In the genomic region with DNA sequence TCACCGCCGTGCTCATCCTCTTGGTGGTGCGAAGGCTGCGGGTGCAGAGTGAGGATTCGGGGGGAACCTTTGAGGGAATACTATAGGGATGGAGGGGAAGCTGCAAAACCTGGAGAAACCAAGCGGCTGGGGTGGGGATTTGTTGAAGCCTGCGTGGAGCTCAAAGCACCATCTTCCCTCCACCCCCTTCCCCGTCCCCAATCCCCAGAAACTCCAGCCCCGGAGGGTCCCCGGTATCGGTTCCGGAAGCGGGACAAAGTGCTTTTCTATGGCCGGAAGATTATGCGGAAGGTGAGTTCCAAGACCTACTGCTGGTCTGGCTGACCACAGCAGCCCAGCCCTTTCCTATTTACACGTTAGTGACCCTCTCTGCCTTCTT, we compare ENCODE assay signal across 8 mouse cellular contexts. TPM values are rescaled to one million over a fixed set of nuclear protein-coding genes. Genes with fewer than 3 reads are reported as not detected.
DNase-seq lines count a peak whose midpoint lies in the region; ATAC-seq and TF ChIP-seq lines count a peak whose summit lies in the region.

No protein-coding gene starts in this region.

- H3K4me3 ChIP-seq in embryonic facial prominence, embryonic 10.5 days, result peak overlapping the region; percentile 70
- peak overlapping the region; percentile 49 for H3K4me3 ChIP-seq in hindbrain, embryonic 11.5 days (ENCODE audit: low read depth, low read length)
- peak overlapping the region; percentile 79 to 84 for H3K4me3 ChIP-seq in liver, embryonic 14.5 days (ENCODE audit: insufficient read depth in 1 of 2, low read depth in 2 of 2, low read length in 2 of 2)
- peak overlapping the region; percentile 50 for H3K4me3 ChIP-seq in neural tube, embryonic 14.5 days (ENCODE audit: low read depth, low read length)

- ATAC-seq in hindbrain, embryonic 11.5 days (ENCODE audit: low FRiP score), result 0 out of 2 replicates have a peak, but pooled peaks have one; percentile 0
- no peak for ATAC-seq in liver, embryonic 14.5 days (ENCODE audit: insufficient read depth)
- ATAC-seq in neural tube, embryonic 14.5 days (ENCODE audit: low read depth), result no peak

- H3K36me3 ChIP-seq in embryonic facial prominence, embryonic 10.5 days (replicated peaks), result peaks cover 35% of the 10 kb centered on the region
- H3K36me3 ChIP-seq in hindbrain, embryonic 11.5 days (ENCODE audit: control insufficient read depth, insufficient read depth, low read length), result 0 out of 2 replicates have a peak, but pooled peaks cover 1% of the 10 kb centered on the region
- no peaks in the 10 kb centered on the region; the same call in none of the 2 replicates for H3K36me3 ChIP-seq in liver, embryonic 14.5 days (replicated peaks; ENCODE audit: control insufficient read depth, insufficient read depth, low read depth)
- 0 out of 2 replicates have a peak, but pooled peaks cover 10% of the 10 kb centered on the region for H3K36me3 ChIP-seq in neural tube, embryonic 14.5 days (ENCODE audit: control insufficient read depth, insufficient read depth, low read length)

- no peak for TF ChIP-seq CTCF in liver, embryonic 14.5 days (IDR thresholded peaks at IDR 0.05; ENCODE audit: low read depth)

- intact Hi-C loops in heart, postnatal 25 days (cut with DNase I), result loop anchor here (5.0 to 10.0 kb wide), 2 partner anchors 52 to 105 kb away; a partner anchor contains a TSS

- no peaks in the 10 kb centered on the region for H3K9me3 ChIP-seq in embryonic facial prominence, embryonic 10.5 days
- H3K9me3 ChIP-seq in hindbrain, embryonic 11.5 days (ENCODE audit: control insufficient read depth, low read length), result no peaks in the 10 kb centered on the region
- no peaks in the 10 kb centered on the region for H3K9me3 ChIP-seq in liver, embryonic 14.5 days (ENCODE audit: control insufficient read depth, low read length)
- H3K9me3 ChIP-seq in neural tube, embryonic 14.5 days (ENCODE audit: control insufficient read depth, low read length), result no peaks in the 10 kb centered on the region

- no peak for TF ChIP-seq EP300 in liver, embryonic 14.5 days (IDR thresholded peaks at IDR 0.05; ENCODE audit: low read depth)

- H3K4me2 ChIP-seq in hindbrain, embryonic 11.5 days (replicated peaks; ENCODE audit: low read depth, low read length), result peak overlapping the region; percentile 84
- H3K4me2 ChIP-seq in liver, embryonic 14.5 days (ENCODE audit: low read depth), result peak overlapping the region; percentile 100
- H3K4me2 ChIP-seq in neural tube, embryonic 14.5 days (ENCODE audit: low read depth, low read length), result peak overlapping the region; percentile 90

- peak overlapping the region; percentile 81 for H3K27ac ChIP-seq in embryonic facial prominence, embryonic 10.5 days (replicated peaks)
- H3K27ac ChIP-seq in hindbrain, embryonic 11.5 days (ENCODE audit: low read depth, low read length), result no peak overlapping the region
- peak overlapping the region; percentile 24 for H3K27ac ChIP-seq in liver, embryonic 14.5 days
- no peak overlapping the region for H3K27ac ChIP-seq in neural tube, embryonic 14.5 days (ENCODE audit: low read depth, low read length)

- H3K4me1 ChIP-seq in embryonic facial prominence, embryonic 10.5 days, result peaks cover 22% of the 10 kb centered on the region
- 0 out of 2 replicates have a peak, but pooled peaks cover 2% of the 10 kb centered on the region for H3K4me1 ChIP-seq in hindbrain, embryonic 11.5 days (replicated peaks; ENCODE audit: control insufficient read depth, insufficient read depth, low read length)
- H3K4me1 ChIP-seq in liver, embryonic 14.5 days (replicated peaks; ENCODE audit: control insufficient read depth in 2 of 2, insufficient read depth in 2 of 2, low read length in 1 of 2), result peaks cover 34% of the 10 kb centered on the region in 2 experiments
- no peaks in the 10 kb centered on the region for H3K4me1 ChIP-seq in neural tube, embryonic 14.5 days (ENCODE audit: control insufficient read depth, insufficient read depth, low read length)

- 10% methylated on average over 16 of the region's 16 CpGs for WGBS in embryonic facial prominence, embryonic 10.5 days
- WGBS in hindbrain, embryonic 11.5 days, result 8% methylated on average over 16 of the region's 16 CpGs
- WGBS in liver, embryonic 14.5 days (ENCODE audit: insufficient replicate concordance), result 3% methylated on average over 16 of the region's 16 CpGs
- 8% methylated on average over 16 of the region's 16 CpGs for WGBS in neural tube, embryonic 14.5 days

- peak; percentile 49 to 53 for DNase-seq in heart, adult 18-20 months
- DNase-seq in heart, postnatal 25 days (ENCODE audit: low spot score), result no peak
- no peak for DNase-seq in embryonic facial prominence, embryonic 10.5 days (ENCODE audit: low spot score)
- no peak for DNase-seq in hindbrain, embryonic 11.5 days (ENCODE audit: low spot score)
- no peak for DNase-seq in liver, embryonic 14.5 days (ENCODE audit: low read depth in 3 of 3, low spot score in 3 of 3)
- no peak for DNase-seq in thymus, postnatal 10 days (ENCODE audit: low spot score in 2 of 2)
- DNase-seq in urinary bladder, postnatal 14 days (ENCODE audit: low spot score), result no peak

- no peaks in the 10 kb centered on the region for H3K27me3 ChIP-seq in embryonic facial prominence, embryonic 10.5 days (replicated peaks; ENCODE audit: low read depth, poor library complexity, severe bottlenecking)
- H3K27me3 ChIP-seq in hindbrain, embryonic 11.5 days (ENCODE audit: control insufficient read depth, insufficient read depth, low read length), result no peaks in the 10 kb centered on the region
- no peaks in the 10 kb centered on the region for H3K27me3 ChIP-seq in liver, embryonic 14.5 days (ENCODE audit: control insufficient read depth, insufficient read depth, low read length)
- no peaks in the 10 kb centered on the region for H3K27me3 ChIP-seq in neural tube, embryonic 14.5 days (ENCODE audit: control insufficient read depth, insufficient read depth, low read length)

- H3K9ac ChIP-seq in hindbrain, embryonic 11.5 days (ENCODE audit: low read depth, low read length), result peak overlapping the region; percentile 48; the same call in 1 of the 2 replicates
- peak overlapping the region; percentile 77 for H3K9ac ChIP-seq in liver, embryonic 14.5 days (replicated peaks)
- peak overlapping the region; percentile 48 for H3K9ac ChIP-seq in neural tube, embryonic 14.5 days (replicated peaks; ENCODE audit: low read depth, low read length)

RNA-seq across cellular contexts. Expression of a gene that starts 1.9 kb away (rescaled TPM):
- total RNA-seq in heart, adult 18-20 months (2021), result 10 to 100 TPM in 1 of 2 experiments, 1 to 10 TPM in 1; 8.1 to 10.2 TPM
- 10 to 100 TPM; 10.6 to 11.9 TPM for total RNA-seq in heart, postnatal 25 days (2021)
- 20.7 and 24.8 TPM in 2 replicates for polyA plus RNA-seq in embryonic facial prominence, embryonic 10.5 days (2016; fragmentation: Nextera tagmentation; extraction: Ambion mirVana)
- 17.4 and 19.9 TPM in 2 replicates for polyA plus RNA-seq in hindbrain, embryonic 11.5 days (2014; fragmentation: Nextera tagmentation; extraction: Ambion mirVana)
- polyA plus RNA-seq in liver, embryonic 14.5 days (2012; rRNA removed), result 12.1 and 14.2 TPM in 2 replicates
- polyA plus RNA-seq in liver, embryonic 14.5 days (2014; fragmentation: Nextera tagmentation; extraction: Ambion mirVana), result 6.5 and 9.6 TPM in 2 replicates
- polyA plus RNA-seq in neural tube, embryonic 14.5 days (2014; fragmentation: Nextera tagmentation; extraction: Ambion mirVana), result 33.5 and 38.0 TPM in 2 replicates

RNA-seq across cellular contexts. Expression of a gene that starts 16.8 kb away (rescaled TPM):
- total RNA-seq in heart, adult 18-20 months (2021), result 10 to 100 TPM; 17.8 to 21.0 TPM
- 10 to 100 TPM; 18.5 to 22.0 TPM for total RNA-seq in heart, postnatal 25 days (2021)
- 63.2 and 65.0 TPM in 2 replicates for polyA plus RNA-seq in embryonic facial prominence, embryonic 10.5 days (2016; fragmentation: Nextera tagmentation; extraction: Ambion mirVana)
- polyA plus RNA-seq in hindbrain, embryonic 11.5 days (2014; fragmentation: Nextera tagmentation; extraction: Ambion mirVana), result 36.8 and 49.5 TPM in 2 replicates
- 26.1 and 31.6 TPM in 2 replicates for polyA plus RNA-seq in liver, embryonic 14.5 days (2012; rRNA removed)
- 12.6 and 13.8 TPM in 2 replicates for polyA plus RNA-seq in liver, embryonic 14.5 days (2014; fragmentation: Nextera tagmentation; extraction: Ambion mirVana)
- polyA plus RNA-seq in neural tube, embryonic 14.5 days (2014; fragmentation: Nextera tagmentation; extraction: Ambion mirVana), result 64.9 and 86.5 TPM in 2 replicates

RNA-seq across cellular contexts. Expression of a gene that starts 24.2 kb away (rescaled TPM):
- 10 to 100 TPM; 29.4 to 30.5 TPM for total RNA-seq in heart, adult 18-20 months (2021)
- 10 to 100 TPM; 27.2 to 28.6 TPM for total RNA-seq in heart, postnatal 25 days (2021)
- polyA plus RNA-seq in embryonic facial prominence, embryonic 10.5 days (2016; fragmentation: Nextera tagmentation; extraction: Ambion mirVana), result 68.4 and 70.8 TPM in 2 replicates
- polyA plus RNA-seq in hindbrain, embryonic 11.5 days (2014; fragmentation: Nextera tagmentation; extraction: Ambion mirVana), result 31.2 and 39.3 TPM in 2 replicates
- 4.8 and 6.8 TPM in 2 replicates for polyA plus RNA-seq in liver, embryonic 14.5 days (2012; rRNA removed)
- polyA plus RNA-seq in liver, embryonic 14.5 days (2014; fragmentation: Nextera tagmentation; extraction: Ambion mirVana), result 1.7 and 2.0 TPM in 2 replicates
- 26.4 and 43.5 TPM in 2 replicates for polyA plus RNA-seq in neural tube, embryonic 14.5 days (2014; fragmentation: Nextera tagmentation; extraction: Ambion mirVana)

RNA-seq across cellular contexts. Expression of a gene that starts 46.4 kb away (rescaled TPM):
- not detected for total RNA-seq in heart, adult 18-20 months (2021)
- total RNA-seq in heart, postnatal 25 days (2021), result not detected
- 0.10 TPM in 1 of 2 replicates, not detected in the other for polyA plus RNA-seq in embryonic facial prominence, embryonic 10.5 days (2016; fragmentation: Nextera tagmentation; extraction: Ambion mirVana)
- polyA plus RNA-seq in hindbrain, embryonic 11.5 days (2014; fragmentation: Nextera tagmentation; extraction: Ambion mirVana), result not detected in 2 replicates
- 0.05 TPM in 1 of 2 replicates, not detected in the other for polyA plus RNA-seq in liver, embryonic 14.5 days (2012; rRNA removed)
- polyA plus RNA-seq in liver, embryonic 14.5 days (2014; fragmentation: Nextera tagmentation; extraction: Ambion mirVana), result 0.10 TPM in 1 of 2 replicates, not detected in the other
- polyA plus RNA-seq in neural tube, embryonic 14.5 days (2014; fragmentation: Nextera tagmentation; extraction: Ambion mirVana), result 0.35 and 0.66 TPM in 2 replicates

RNA-seq across cellular contexts. Expression of a gene that starts 49.6 kb away (rescaled TPM):
- 1 to 10 TPM; 3.6 to 4.2 TPM for total RNA-seq in heart, adult 18-20 months (2021)
- total RNA-seq in heart, postnatal 25 days (2021), result 1 to 10 TPM; 3.2 to 3.4 TPM
- polyA plus RNA-seq in embryonic facial prominence, embryonic 10.5 days (2016; fragmentation: Nextera tagmentation; extraction: Ambion mirVana), result 4.1 and 4.8 TPM in 2 replicates
- 2.4 and 3.1 TPM in 2 replicates for polyA plus RNA-seq in hindbrain, embryonic 11.5 days (2014; fragmentation: Nextera tagmentation; extraction: Ambion mirVana)
- polyA plus RNA-seq in liver, embryonic 14.5 days (2012; rRNA removed), result 2.5 and 3.1 TPM in 2 replicates
- 2.7 and 3.5 TPM in 2 replicates for polyA plus RNA-seq in liver, embryonic 14.5 days (2014; fragmentation: Nextera tagmentation; extraction: Ambion mirVana)
- 2.6 TPM in 2 replicates for polyA plus RNA-seq in neural tube, embryonic 14.5 days (2014; fragmentation: Nextera tagmentation; extraction: Ambion mirVana)

Comparison
In these comparisons a context has a peak if more than half of its experiments do, and no peak if none do; other contexts are left out.
1. DNase-seq: peak in heart, adult 18-20 months (2 of 2); none in heart, postnatal 25 days (single experiment), embryonic facial prominence, embryonic 10.5 days (single experiment), hindbrain, embryonic 11.5 days (single experiment), liver, embryonic 14.5 days (0 of 3), thymus, postnatal 10 days (0 of 2) and urinary bladder, postnatal 14 days (single experiment).
2. H3K27ac ChIP-seq: peak in embryonic facial prominence, embryonic 10.5 days (single experiment) and liver, embryonic 14.5 days (single experiment); none in hindbrain, embryonic 11.5 days (single experiment) and neural tube, embryonic 14.5 days (single experiment).
3. Peak in every context shown above with its lines, with median percentiles within 50 percentile points of each other: H3K4me3 ChIP-seq, H3K4me2 ChIP-seq and H3K9ac ChIP-seq.